Mouse (Mus musculus): Measurements from ENCODE around the gene Clcnkb.

DNA sequence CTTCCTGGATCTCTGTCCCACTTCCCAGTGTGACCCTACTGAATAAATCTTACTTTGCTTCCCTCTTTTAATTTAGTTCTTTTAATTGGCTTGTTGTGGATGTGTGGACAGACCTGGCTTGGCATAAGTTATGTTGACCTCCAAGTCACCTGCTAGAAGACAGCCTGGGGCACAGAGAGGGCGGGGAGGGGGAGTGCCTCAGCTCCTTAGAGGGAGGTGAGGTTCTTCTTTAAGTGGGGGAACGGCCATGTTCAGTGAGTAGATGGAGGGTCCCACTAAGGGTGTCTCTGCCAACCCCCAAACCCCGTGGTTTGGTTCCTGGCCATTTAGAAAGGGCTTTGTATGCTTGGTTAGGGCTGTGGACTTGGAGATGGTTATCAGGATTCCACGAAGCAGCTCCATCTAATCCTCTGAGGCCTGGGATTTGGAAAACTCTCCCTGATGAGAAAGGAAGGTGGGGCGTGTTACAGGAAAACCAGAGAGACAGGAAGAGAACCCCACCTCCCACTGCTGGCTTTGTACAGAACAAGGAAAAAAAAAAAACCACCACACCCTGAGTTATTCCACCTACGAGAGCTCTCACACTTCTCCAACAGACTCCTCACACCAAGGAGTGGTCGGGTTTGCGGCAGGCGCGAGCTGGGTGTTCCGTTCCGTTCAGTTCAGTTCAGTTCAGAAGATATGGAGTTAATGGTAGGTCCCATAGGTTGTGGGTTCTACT is 23.4 kb upstream of the Clcnkb start:
- TF ChIP-seq EP300 (optimal IDR thresholded peaks at IDR 0.05) (no peak), CTCF (IDR thresholded peaks at IDR 0.05; ENCODE audit: low read depth) (no peak)

Measured in stomach, postnatal 0 days (tissue).